Mouse (Mus musculus) midbrain, embryonic 12.5 days (tissue): ENCODE measurements around the gene Mid1. TPM values are rescaled to one million over a fixed set of nuclear protein-coding genes. Genes with fewer than 3 reads are reported as not detected.
A peak's percentile ranks its signal among the peaks of the same experiment; 100 is the strongest.
"Not testable (repeated sequence)": the region's sequence is repeated elsewhere in the genome, so short reads cannot be mapped to it uniquely, and the experiment has no call there.

Experiments used
- ATAC-seq: fragments of 200-750 bp; cut with Nextera tagmentation; 2 replicates; pipeline ENCODE4 v1.8.0; 2017; ENCODE audit warnings: low read depth, moderate TSS enrichment, moderate library complexity; ENCODE audit not compliant: low FRiP score
- H3K27ac ChIP-seq: fragments of 300-500 bp; sonication (generic); replicated peaks from 2 replicates; pipeline ENCODE4 v1.5.1; 2016; ENCODE audit warnings: mild to moderate bottlenecking
- H3K27me3 ChIP-seq: fragments of 300-500 bp; sonication (generic); 2 replicates; pipeline ENCODE4 v1.6.1; 2016; ENCODE audit warnings: mild to moderate bottlenecking
- H3K36me3 ChIP-seq: fragments of 300-500 bp; sonication (generic); 2 replicates; pipeline ENCODE4 v1.6.1; 2016
- H3K4me1 ChIP-seq: fragments of 300-500 bp; sonication (generic); 2 replicates; pipeline ENCODE4 v1.6.1; 2016
- H3K4me2 ChIP-seq: fragments of 300-500 bp; sonication (generic); replicated peaks from 2 replicates; pipeline ENCODE4 v1.6.1; 2016; ENCODE audit warnings: mild to moderate bottlenecking, moderate library complexity
- H3K4me3 ChIP-seq: fragments of 300-500 bp; sonication (generic); 2 replicates; pipeline ENCODE4 v1.5.1; 2016; ENCODE audit warnings: mild to moderate bottlenecking
- H3K9ac ChIP-seq: fragments of 300-500 bp; sonication (generic); replicated peaks from 2 replicates; pipeline ENCODE4 v1.6.1; 2016; ENCODE audit warnings: mild to moderate bottlenecking, moderate library complexity
- H3K9me3 ChIP-seq: fragments of 300-500 bp; sonication (generic); 2 replicates; pipeline ENCODE4 v1.6.1; 2016; ENCODE audit warnings: mild to moderate bottlenecking
- WGBS: fragments of 180-500 bp; shearing (Covaris S2); methylation state at CpG from one replicate; pipeline ENCODE4 v1.1.7; 2016; 5-methylcytosine and 5-hydroxymethylcytosine counted together
- polyA plus RNA-seq: library from polyadenylated mRNA; unstranded; fragments of >200 nt; fragmentation: Nextera tagmentation; extraction: Ambion mirVana; gene quantifications from 2 replicates; pipeline ENCODE4 v1.2.1, GENCODE M21; 2016

The Mid1 gene
- polyA plus RNA-seq, 1 experiment from 2014 or later = 20.2 TPM

DNA sequence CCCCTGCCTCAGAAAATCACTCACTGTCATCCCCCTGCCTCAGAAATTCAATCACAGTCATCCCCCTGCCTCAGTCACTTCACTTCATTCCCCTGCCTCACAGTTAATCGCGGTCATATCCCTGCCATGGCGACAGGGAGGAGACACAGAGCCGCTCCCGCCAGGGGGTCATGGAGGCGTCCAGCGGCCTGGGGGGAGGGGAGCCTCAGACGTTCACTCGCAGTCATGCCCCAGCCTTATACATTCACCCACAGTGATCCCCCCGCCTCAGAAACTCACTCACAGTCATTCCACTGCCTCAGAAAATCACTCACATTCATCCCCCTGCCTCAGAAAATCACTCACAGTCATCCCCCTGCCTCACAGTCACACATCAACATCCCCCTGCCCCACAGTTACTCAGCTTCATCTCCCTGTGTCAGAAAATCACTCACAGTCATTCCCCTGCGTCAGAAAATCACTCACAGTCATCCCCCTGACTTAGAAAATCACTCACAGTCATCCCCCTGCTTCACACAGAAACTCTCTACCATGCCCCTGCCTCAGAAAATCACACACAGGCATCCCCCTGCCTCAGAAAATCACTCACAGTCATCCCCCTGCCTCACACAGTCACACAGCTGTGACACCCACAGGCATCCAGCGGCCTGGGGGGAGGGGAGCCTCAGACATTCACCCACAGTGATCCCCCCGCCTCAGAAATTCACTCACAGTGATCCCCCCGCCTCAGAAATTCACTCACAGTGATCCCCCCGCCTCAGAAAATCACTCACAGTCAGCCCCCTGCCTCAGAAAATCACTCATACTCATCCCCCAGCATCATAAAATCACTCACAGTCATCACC is 307.3 kb downstream of the Mid1 start:
- not testable (repeated sequence) for H3K9ac ChIP-seq, H3K4me1 ChIP-seq, H3K27me3 ChIP-seq, H3K4me3 ChIP-seq, ATAC-seq, H3K4me2 ChIP-seq, H3K27ac ChIP-seq
- H3K36me3 ChIP-seq = peaks cover 27% of the 10 kb centered on the region
- 18% methylated on average over 8 of the region's 15 CpGs for WGBS
- H3K9me3 ChIP-seq = peaks cover 26% of the 10 kb centered on the region

- H3K4me1 ChIP-seq, H3K9ac ChIP-seq, H3K27ac ChIP-seq, H3K4me3 ChIP-seq, ATAC-seq, H3K27me3 ChIP-seq, H3K4me2 ChIP-seq: not testable (repeated sequence)
- H3K36me3 ChIP-seq = peaks cover 23% of the 10 kb centered on the region
- H3K9me3 ChIP-seq = peaks cover 22% of the 10 kb centered on the region
- WGBS = 31% methylated on average over 5 of the region's 8 CpGs
These were observed 308.1 kb downstream of the Mid1 start for GRCm38 (mm10) chrX:169992951-169993547.

- not testable (repeated sequence) for H3K27me3 ChIP-seq, H3K4me2 ChIP-seq, H3K4me1 ChIP-seq, H3K27ac ChIP-seq, H3K4me3 ChIP-seq, H3K9ac ChIP-seq, ATAC-seq
- Histone ChIP-seq H3K36me3 (peaks cover 15% of the 10 kb centered on the region), H3K9me3 (peaks cover 12% of the 10 kb centered on the region)
- 38% methylated on average over 3 of the region's 33 CpGs for WGBS
These were observed 309.2 kb downstream of the Mid1 start for GRCm38 (mm10) chrX:169994011-169994865.

GRCm38 (mm10) chrX:169994866-169995711 is 310.1 kb downstream of the Mid1 start:
- H3K36me3 ChIP-seq, H3K9ac ChIP-seq, H3K4me1 ChIP-seq, H3K27ac ChIP-seq, H3K4me2 ChIP-seq, H3K27me3 ChIP-seq, ATAC-seq, H3K4me3 ChIP-seq, H3K9me3 ChIP-seq: not testable (repeated sequence)
- 23% methylated on average over 2 of the region's 2 CpGs for WGBS

GRCm38 (mm10) chrX:169995909-169996521 is 311.0 kb downstream of the Mid1 start:
- H3K4me3 ChIP-seq, H3K27ac ChIP-seq, H3K9ac ChIP-seq, H3K27me3 ChIP-seq, H3K4me2 ChIP-seq, H3K9me3 ChIP-seq, H3K4me1 ChIP-seq, H3K36me3 ChIP-seq, ATAC-seq: not testable (repeated sequence)
- WGBS = no CpG with 5 or more reads among the region's 17 CpGs

DNA sequence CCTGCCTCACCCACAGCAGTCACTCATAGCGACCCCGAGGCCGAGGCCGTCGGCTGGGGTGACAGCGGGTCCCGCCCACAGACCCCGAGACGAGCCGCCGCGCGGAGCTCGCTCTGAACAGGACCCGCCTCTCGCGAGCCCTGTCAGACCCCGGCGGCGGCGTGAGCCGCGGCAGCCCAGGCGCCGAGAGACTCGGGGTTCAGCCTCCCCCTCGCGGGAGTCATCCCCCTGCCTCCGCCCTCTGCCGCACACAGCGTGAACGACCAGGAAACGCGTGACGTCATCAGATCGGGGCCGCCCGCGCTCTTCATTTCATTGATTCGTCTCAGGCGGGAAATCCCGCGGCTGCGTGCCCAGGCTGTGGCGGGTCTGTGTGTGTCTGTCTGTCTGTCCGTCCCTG is 311.9 kb downstream of the Mid1 start:
- H3K27me3 ChIP-seq, H3K4me1 ChIP-seq, H3K27ac ChIP-seq, H3K4me3 ChIP-seq, H3K4me2 ChIP-seq, ATAC-seq, H3K9ac ChIP-seq, H3K36me3 ChIP-seq, H3K9me3 ChIP-seq: not testable (repeated sequence)
- no CpG with 5 or more reads among the region's 46 CpGs for WGBS

DNA sequence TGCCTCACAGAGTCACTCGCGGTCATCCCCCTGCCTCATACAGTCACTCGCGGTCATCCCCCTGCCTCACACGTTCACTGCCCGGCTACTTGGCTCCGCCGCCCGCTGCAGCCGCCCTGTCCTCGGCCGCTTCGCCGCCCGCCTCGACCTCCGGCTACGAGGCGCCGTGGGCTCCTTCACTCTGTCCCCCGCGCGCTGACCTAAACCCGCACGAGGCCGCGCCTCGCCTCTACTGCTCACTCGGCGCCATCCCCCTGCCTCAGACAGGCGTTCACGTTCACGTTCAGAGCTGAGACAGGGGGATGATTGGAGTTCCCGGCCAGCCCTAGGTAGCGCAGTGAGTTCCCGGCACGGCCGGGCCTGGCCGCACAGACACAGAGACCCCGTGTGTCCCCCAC is 312.5 kb downstream of the Mid1 start:
- H3K4me2 ChIP-seq, ATAC-seq, H3K27me3 ChIP-seq, H3K36me3 ChIP-seq, H3K27ac ChIP-seq, H3K9me3 ChIP-seq, H3K4me1 ChIP-seq, H3K9ac ChIP-seq: not testable (repeated sequence)
- H3K4me3 ChIP-seq = peak overlapping the region; percentile 31; the same call in 1 of the 2 replicates
- 18% methylated on average over 39 of the region's 40 CpGs for WGBS

DNA sequence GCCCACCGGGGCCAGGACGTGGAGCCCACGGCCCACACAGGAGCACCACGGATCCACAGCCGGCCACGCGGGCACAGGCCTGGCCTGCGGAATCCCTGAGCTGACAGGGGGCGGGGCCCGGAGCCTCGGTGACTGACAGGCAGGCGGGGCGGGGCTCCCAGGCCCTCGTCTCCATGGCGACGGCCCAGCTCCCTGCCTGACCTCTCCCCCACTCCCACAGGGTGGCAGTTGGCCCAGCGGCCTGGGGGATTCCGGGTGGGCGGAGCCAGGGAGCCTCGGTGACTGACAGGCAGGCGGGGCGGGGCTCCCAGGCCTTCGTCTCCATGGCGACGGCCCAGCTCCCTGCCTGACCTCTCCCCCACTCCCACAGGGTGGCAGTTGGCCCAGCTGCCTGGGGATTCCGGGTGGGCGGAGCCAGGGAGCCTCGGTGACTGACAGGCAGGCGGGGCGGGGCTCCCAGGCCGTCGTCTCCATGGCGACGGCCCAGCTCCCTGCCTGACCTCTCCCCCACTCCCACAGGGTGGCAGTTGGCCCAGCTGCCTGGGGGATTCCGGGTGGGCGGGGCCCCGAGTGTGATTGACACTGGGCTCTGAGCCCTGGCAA is 313.0 kb downstream of the Mid1 start:
- H3K4me3 ChIP-seq = peak overlapping the region; percentile 31; the same call in 1 of the 2 replicates
- not testable (repeated sequence) for H3K9ac ChIP-seq, H3K4me2 ChIP-seq, H3K9me3 ChIP-seq, H3K4me1 ChIP-seq, H3K27ac ChIP-seq, H3K36me3 ChIP-seq, H3K27me3 ChIP-seq
- peak; percentile 87 for ATAC-seq
- WGBS = 12% methylated on average over 15 of the region's 37 CpGs

- not testable (repeated sequence) for H3K4me3 ChIP-seq, H3K9me3 ChIP-seq, H3K27me3 ChIP-seq, ATAC-seq, H3K36me3 ChIP-seq, H3K9ac ChIP-seq, H3K4me2 ChIP-seq, H3K27ac ChIP-seq, H3K4me1 ChIP-seq
- WGBS = 18% methylated on average over 2 of the region's 4 CpGs
These were observed 313.7 kb downstream of the Mid1 start for GRCm38 (mm10) chrX:169998559-169999219.

- not testable (repeated sequence) for H3K36me3 ChIP-seq, H3K4me2 ChIP-seq, H3K4me1 ChIP-seq, H3K4me3 ChIP-seq, H3K9me3 ChIP-seq, H3K9ac ChIP-seq, ATAC-seq, H3K27me3 ChIP-seq, H3K27ac ChIP-seq
- WGBS = 32% methylated on average over 10 of the region's 11 CpGs
These were observed 314.4 kb downstream of the Mid1 start for GRCm38 (mm10) chrX:169999226-169999883.
